Mouse (Mus musculus) embryonic facial prominence, embryonic 11.5 days (tissue): ENCODE measurements around the gene Dus1l. TPM values are rescaled to one million over a fixed set of nuclear protein-coding genes. Genes with fewer than 3 reads are reported as not detected.
"Not testable (repeated sequence)": the region's sequence is repeated elsewhere in the genome, so short reads cannot be mapped to it uniquely, and the experiment has no call there.

Experiments
- ATAC-seq: fragments of 200-750 bp; cut with Nextera tagmentation; replicated peaks from 2 replicates; pipeline ENCODE4 v1.8.0; 2017; ENCODE audit warnings: low read depth; ENCODE audit not compliant: insufficient number of reproducible peaks, low FRiP score, low TSS enrichment
- DNase-seq: peaks from one replicate; pipeline ENCODE4 v3.0.0-alpha.2; 2015; ENCODE audit warnings: low spot score
- H3K27ac ChIP-seq: fragments of 300-500 bp; sonication (generic); replicated peaks from 2 replicates; pipeline ENCODE4 v1.5.1; 2014; ENCODE audit warnings: mild to moderate bottlenecking, low read depth, low read length, control low read depth
- H3K27me3 ChIP-seq: fragments of 300-500 bp; sonication (generic); 2 replicates; pipeline ENCODE4 v1.6.1; 2014; ENCODE audit warnings: mild to moderate bottlenecking, low read length, moderate library complexity, mixed read lengths; ENCODE audit not compliant: control insufficient read depth, insufficient read depth
- H3K36me3 ChIP-seq: fragments of 300-500 bp; sonication (generic); replicated peaks from 2 replicates; pipeline ENCODE4 v1.6.1; 2014; ENCODE audit warnings: low read depth, mild to moderate bottlenecking, low read length, moderate library complexity, mixed read lengths; ENCODE audit not compliant: control insufficient read depth, insufficient read depth
- H3K4me1 ChIP-seq: fragments of 300-500 bp; sonication (generic); 2 replicates; pipeline ENCODE4 v1.6.1; 2014; ENCODE audit warnings: low read length, mixed read lengths; ENCODE audit not compliant: control insufficient read depth, insufficient read depth
- H3K4me2 ChIP-seq: fragments of 300-500 bp; sonication (generic); 2 replicates; pipeline ENCODE4 v1.6.1; 2014; ENCODE audit warnings: low read depth, mild to moderate bottlenecking, control low read depth, low read length, moderate library complexity
- H3K4me3 ChIP-seq: fragments of 300-500 bp; sonication (generic); 2 replicates; pipeline ENCODE4 v1.5.1; 2014; ENCODE audit warnings: low read depth, low read length, control low read depth
- H3K9ac ChIP-seq: fragments of 300-500 bp; sonication (generic); replicated peaks from 2 replicates; pipeline ENCODE4 v1.6.1; 2014; ENCODE audit warnings: mild to moderate bottlenecking, control low read depth, low read length
- H3K9me3 ChIP-seq: fragments of 300-500 bp; sonication (generic); replicated peaks from 2 replicates; pipeline ENCODE4 v1.6.1; 2016; ENCODE audit warnings: mild to moderate bottlenecking, low read length, inconsistent platforms, mixed read lengths; ENCODE audit not compliant: control insufficient read depth
- WGBS: fragments of 180-500 bp; shearing (Covaris S2); extraction: QIAGEN DNeasy Blood & Tissue Kit; methylation state at CpG from one replicate; pipeline ENCODE4 v1.1.7; 2014; 5-methylcytosine and 5-hydroxymethylcytosine counted together
- polyA plus RNA-seq: library from polyadenylated mRNA; unstranded; fragments of >200 nt; fragmentation: Nextera tagmentation; extraction: Ambion mirVana; gene quantifications from 2 replicates; pipeline ENCODE4 v1.2.1, GENCODE M21; 2014

Gene Dus1l
- polyA plus RNA-seq, 1 experiment from 2014 or later = 72.8 TPM

DNA sequence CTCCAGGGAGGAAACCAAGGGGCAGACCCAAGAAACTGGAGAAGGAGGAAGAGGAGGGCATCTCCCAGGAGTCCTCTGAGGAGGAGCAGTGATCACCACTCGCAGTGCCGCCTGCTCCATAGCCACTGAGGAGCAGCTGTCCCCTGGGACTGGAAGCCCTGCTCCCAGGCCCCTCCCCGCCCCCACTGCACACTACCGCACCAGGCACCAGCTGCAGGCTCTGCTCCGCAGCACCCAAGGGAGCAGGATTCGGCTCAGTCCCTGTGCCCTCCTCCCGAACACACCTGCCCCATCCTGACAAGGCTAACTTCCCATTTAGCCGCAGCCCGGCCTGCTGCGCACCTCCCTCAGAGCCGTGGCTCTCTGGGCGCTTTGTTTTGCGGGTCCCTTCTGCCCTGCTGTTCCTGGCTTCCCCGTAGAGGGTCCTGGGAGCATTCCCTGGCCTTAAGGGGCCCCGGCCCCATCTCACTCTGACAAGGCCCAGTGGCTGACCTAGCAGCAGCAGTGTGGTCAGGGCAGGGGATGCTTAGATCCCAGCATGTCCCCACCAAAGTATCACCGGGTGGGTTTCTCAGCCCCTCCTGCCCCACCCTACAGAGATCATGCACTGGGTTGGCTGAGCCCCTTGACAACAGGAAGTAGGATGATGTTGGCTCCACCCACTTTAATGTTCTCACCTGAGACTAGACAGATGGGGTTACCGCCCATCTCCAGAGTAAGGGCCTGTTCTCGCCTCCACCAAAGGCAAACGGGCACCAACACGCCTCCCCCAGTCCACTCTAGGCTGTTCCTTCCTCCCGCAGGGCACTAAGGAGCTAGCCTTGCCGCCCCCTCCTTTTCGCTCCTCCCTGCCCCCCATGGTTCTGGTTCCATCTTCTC is 32.8 kb downstream of the Dus1l start:
- WGBS = 0% methylated on average over 6 of the region's 23 CpGs
- not testable (repeated sequence) for H3K9ac ChIP-seq, H3K36me3 ChIP-seq, H3K4me1 ChIP-seq, H3K27me3 ChIP-seq, H3K9me3 ChIP-seq, H3K27ac ChIP-seq, DNase-seq, H3K4me3 ChIP-seq, H3K4me2 ChIP-seq
- peak; percentile 53; the same call in 1 of the 2 replicates for ATAC-seq

GRCm38 (mm10) chr11:120762672-120763041 is 33.5 kb downstream of the Dus1l start, which contains the start of gene Hmga1b:
Hmga1b (plus strand) TSS chr11:120762794.
- H3K36me3 ChIP-seq, ATAC-seq, H3K27ac ChIP-seq, DNase-seq, H3K4me2 ChIP-seq, H3K9ac ChIP-seq, H3K27me3 ChIP-seq, H3K4me3 ChIP-seq, H3K9me3 ChIP-seq, H3K4me1 ChIP-seq: not testable (repeated sequence)
- WGBS = 17% methylated on average over 11 of the region's 14 CpGs

DNA sequence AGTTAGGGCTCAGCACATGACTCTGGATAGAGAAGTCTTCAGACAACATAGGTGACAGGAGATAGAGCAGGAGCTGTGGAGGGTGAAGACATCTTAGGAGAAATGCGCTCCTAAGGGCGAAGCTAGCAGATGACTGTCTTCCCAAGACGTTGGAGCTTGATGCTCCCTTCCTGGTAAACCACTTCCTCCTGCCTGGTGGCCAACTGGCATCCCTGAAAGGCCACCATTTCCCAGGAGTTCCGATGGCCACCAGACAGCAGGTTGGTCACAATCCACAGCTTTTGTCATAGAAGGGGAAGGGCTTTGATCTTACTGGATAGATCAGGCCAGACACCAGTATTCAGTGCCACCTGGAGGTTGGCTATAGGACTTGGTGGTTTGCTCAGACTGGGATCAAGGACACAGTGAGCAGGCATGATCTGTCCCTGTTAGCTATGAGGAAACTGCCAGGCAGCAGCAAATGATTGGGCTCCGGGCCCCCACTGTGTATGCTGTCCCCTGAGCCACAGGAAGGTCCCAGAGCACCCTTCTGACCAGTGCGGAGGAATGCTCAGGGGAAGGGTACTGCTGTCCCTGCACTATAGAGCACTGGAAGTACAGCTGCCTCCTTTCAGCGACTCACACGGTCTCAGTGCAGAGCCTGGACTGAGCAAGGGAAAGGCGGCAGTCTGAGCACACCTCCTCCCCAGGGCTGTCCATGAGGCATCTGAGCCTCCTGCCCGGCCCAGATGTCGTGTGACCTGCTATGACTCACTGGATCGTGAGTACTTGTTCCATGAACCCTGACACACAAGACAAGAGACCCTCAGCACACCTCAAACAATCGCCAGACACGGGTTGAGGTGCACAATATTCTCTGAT is 34.2 kb downstream of the Dus1l start:
- ATAC-seq = no peak
- WGBS = 68% methylated on average over 14 of the region's 14 CpGs
- Histone ChIP-seq H3K36me3 (no peaks in the 10 kb centered on the region), H3K4me3 (no peak overlapping the region), H3K4me2 (no peak overlapping the region), H3K9ac (no peak overlapping the region), H3K27me3 (0 out of 2 replicates have a peak, but pooled peaks cover 3% of the 10 kb centered on the region), H3K27ac (no peak overlapping the region), H3K9me3 (peaks cover 4% of the 10 kb centered on the region), H3K4me1 (no peaks in the 10 kb centered on the region)
- DNase-seq = no peak

GRCm38 (mm10) chr11:120760236-120760635 is 36.0 kb downstream of the Dus1l start:
- H3K9me3 ChIP-seq = peaks cover 4% of the 10 kb centered on the region
- 0 out of 2 replicates have a peak, but pooled peaks cover 3% of the 10 kb centered on the region for H3K27me3 ChIP-seq
- DNase-seq (no peak), ATAC-seq (no peak)
- H3K9ac ChIP-seq = no peak overlapping the region
- WGBS = 86% methylated on average over 9 of the region's 9 CpGs
- no peaks in the 10 kb centered on the region for H3K4me1 ChIP-seq
- H3K36me3 ChIP-seq = no peaks in the 10 kb centered on the region
- H3K4me3 ChIP-seq = no peak overlapping the region
- H3K27ac ChIP-seq = no peak overlapping the region
- H3K4me2 ChIP-seq = no peak overlapping the region

GRCm38 (mm10) chr11:120751606-120752005 is 44.6 kb downstream of the Dus1l start:
- Histone ChIP-seq H3K4me2 (no peak overlapping the region), H3K4me1 (no peaks in the 10 kb centered on the region), H3K36me3 (no peaks in the 10 kb centered on the region), H3K9ac (no peak overlapping the region), H3K27me3 (no peaks in the 10 kb centered on the region), H3K4me3 (no peak overlapping the region), H3K27ac (no peak overlapping the region), H3K9me3 (no peaks in the 10 kb centered on the region)
- no peak for DNase-seq
- 76% methylated on average over 4 of the region's 4 CpGs for WGBS
- ATAC-seq = no peak

GRCm38 (mm10) chr11:120749430-120749829 is 46.8 kb downstream of the Dus1l start:
- H3K36me3 ChIP-seq = no peaks in the 10 kb centered on the region
- DNase-seq (no peak), ATAC-seq (no peak)
- H3K27me3 ChIP-seq = no peaks in the 10 kb centered on the region
- H3K27ac ChIP-seq = no peak overlapping the region
- H3K4me2 ChIP-seq = no peak overlapping the region
- no peaks in the 10 kb centered on the region for H3K4me1 ChIP-seq
- 58% methylated on average over 8 of the region's 8 CpGs for WGBS
- H3K9ac ChIP-seq = no peak overlapping the region
- H3K4me3 ChIP-seq = no peak overlapping the region
- no peaks in the 10 kb centered on the region for H3K9me3 ChIP-seq

DNA sequence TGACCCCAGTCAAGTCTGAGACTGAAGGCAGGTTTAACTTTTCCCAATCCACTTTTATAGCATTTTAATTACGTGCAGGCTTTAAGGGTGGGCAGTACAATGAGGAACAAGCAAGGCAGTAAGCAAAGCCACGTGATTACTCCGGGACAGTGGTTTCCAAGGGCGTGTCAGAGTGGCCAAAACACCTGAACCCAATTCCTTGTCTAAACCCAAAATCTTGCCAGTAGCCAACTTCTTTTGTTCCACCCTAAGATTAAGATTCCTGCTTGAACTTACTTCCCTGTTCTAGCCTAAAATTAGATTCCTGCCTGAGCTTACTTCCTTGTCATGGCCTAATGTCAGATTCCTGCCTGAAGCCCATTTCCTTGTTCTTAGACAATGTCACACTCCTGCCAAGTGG is 48.2 kb downstream of the Dus1l start:
- Histone ChIP-seq H3K4me3 (no peak overlapping the region), H3K36me3 (no peaks in the 10 kb centered on the region), H3K27ac (no peak overlapping the region), H3K9me3 (no peaks in the 10 kb centered on the region), H3K27me3 (no peaks in the 10 kb centered on the region), H3K9ac (no peak overlapping the region), H3K4me1 (no peaks in the 10 kb centered on the region), H3K4me2 (no peak overlapping the region)
- WGBS = 75% methylated on average over 4 of the region's 4 CpGs
- DNase-seq = no peak
- ATAC-seq = no peak
